Mouse (Mus musculus): ENCODE measurements around the gene Shroom4. TPM values are rescaled to one million over a fixed set of nuclear protein-coding genes. Genes with fewer than 3 reads are reported as not detected.

Gene Shroom4
- polyA plus RNA-seq, 1 experiment from 2014 or later: 8.9 TPM

DNA sequence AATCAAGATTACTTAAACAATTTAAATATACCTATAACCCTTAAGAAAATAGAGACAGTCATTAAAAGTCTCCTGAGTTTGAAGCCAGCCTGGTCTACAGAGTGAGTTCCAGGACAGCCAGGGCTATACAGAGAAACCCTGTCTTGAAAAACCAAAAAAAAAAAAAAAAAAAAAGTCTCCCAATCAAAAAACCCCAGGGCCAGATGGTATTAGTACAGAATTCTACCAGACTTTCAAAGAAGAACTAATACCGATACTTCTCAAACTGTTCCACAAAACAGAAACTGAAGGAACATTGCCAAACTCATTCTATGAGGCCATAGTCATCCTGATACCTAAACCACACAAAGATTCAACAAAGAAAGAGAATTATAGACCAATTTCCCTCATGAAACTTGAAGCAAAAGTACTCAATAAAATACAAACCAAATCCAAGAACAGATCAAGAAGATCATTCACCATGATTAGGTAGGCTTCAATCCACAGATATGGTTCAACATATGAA, 259.2 kb downstream of the Shroom4 start:
- ATAC-seq (ENCODE audit: low FRiP score, low TSS enrichment): no peak

More for the DNA sequence above, 259.2 kb downstream of the Shroom4 start:
- Histone ChIP-seq H3K4me2 (replicated peaks; ENCODE audit: low read depth, low read length) (no peak overlapping the region), H3K9ac (replicated peaks; ENCODE audit: low read length) (no peak overlapping the region), H3K27me3 (ENCODE audit: insufficient read depth, low read length) (no peaks in the 10 kb centered on the region), H3K27ac (ENCODE audit: low read length) (no peak overlapping the region), H3K36me3 (ENCODE audit: insufficient read depth, low read length) (no peaks in the 10 kb centered on the region), H3K4me3 (ENCODE audit: low read length) (no peak overlapping the region), H3K9me3 (ENCODE audit: low read length) (no peaks in the 10 kb centered on the region), H3K4me1 (ENCODE audit: insufficient read depth, low read length) (no peaks in the 10 kb centered on the region)
- WGBS: 86% methylated on average over 1 of the region's 1 CpGs

Other genes with a start within 250 kb of the Shroom4 start
- gene Nudt10, start 226.8 kb upstream of the Shroom4 start, polyA plus RNA-seq (2015; fragmentation: Nextera tagmentation; extraction: Ambion mirVana): 10.6 and 11.6 TPM in 2 replicates
- 0.05 and 0.06 TPM in 2 replicates for gene Bmp15, start 79.1 kb upstream of the Shroom4 start, polyA plus RNA-seq (2015; fragmentation: Nextera tagmentation; extraction: Ambion mirVana)

Measured in kidney, embryonic 16.5 days (tissue).